Mouse (Mus musculus) MEL-GATA-1-ER (cell line): ENCODE results near the gene Stim2.

Experiments
- DNase-seq: peaks from one replicate; pipeline ENCODE4 v3.0.0-alpha.2; 2012; ENCODE audit warnings: low read depth; ENCODE audit errors: extremely low read depth

Gene Stim2

DNA sequence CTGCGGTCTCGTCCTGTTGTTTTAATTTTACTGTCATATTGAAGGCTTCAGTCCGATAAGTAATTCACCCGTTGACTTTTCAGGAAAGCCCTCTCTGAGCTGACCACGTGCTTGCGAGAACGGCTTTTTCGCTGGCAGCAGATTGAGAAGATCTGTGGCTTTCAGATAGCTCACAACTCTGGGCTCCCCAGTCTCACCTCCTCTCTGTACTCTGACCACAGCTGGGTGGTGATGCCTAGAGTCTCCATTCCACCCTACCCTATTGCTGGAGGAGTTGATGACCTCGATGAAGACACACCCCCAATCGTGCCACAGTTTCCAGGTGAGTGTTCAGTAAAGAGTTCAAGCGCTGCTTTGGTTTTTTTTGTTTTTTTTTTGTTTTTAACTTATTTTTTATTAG lies 112.5 kb downstream of the Stim2 start:
- no peak for DNase-seq

DNA sequence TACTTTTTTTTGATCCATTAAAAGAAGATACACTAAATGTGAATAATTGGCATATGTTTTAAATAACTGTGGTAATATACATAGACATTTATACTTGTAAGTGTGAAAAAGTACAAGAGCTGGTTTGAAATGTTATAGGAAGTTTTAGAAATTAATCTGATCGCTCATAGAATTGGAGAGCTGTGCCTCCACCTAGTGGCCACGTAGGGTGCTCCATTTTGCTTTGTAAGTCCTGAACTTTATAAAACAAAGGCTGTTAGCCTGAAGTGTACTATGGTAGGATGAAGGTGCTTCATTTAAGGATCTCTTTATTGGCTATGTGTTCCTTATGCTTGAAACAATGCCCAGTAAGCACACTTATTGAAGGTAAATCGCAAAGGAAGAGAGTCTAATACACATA lies 115.0 kb downstream of the Stim2 start:
- DNase-seq: peak; percentile 45

DNA sequence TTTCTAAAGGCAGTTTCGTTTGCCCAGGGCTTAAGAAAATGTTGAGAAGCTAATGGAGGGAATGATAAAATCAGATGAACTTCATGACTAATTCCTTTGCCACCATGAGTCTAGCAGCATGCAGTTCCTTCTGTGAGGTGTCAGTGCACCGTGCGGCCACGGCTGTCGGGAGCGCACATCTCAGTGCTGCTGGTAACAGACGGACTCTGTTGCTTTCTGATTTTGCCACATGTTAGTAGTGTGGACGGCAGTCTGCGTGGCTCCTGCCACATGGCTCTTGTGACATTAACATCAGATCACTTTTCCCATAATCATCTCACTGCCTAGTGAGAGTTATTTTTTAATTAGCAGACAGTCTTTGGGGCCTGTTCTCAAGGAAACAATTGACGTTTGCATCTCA lies 118.2 kb downstream of the Stim2 start:
- no peak for DNase-seq

DNA sequence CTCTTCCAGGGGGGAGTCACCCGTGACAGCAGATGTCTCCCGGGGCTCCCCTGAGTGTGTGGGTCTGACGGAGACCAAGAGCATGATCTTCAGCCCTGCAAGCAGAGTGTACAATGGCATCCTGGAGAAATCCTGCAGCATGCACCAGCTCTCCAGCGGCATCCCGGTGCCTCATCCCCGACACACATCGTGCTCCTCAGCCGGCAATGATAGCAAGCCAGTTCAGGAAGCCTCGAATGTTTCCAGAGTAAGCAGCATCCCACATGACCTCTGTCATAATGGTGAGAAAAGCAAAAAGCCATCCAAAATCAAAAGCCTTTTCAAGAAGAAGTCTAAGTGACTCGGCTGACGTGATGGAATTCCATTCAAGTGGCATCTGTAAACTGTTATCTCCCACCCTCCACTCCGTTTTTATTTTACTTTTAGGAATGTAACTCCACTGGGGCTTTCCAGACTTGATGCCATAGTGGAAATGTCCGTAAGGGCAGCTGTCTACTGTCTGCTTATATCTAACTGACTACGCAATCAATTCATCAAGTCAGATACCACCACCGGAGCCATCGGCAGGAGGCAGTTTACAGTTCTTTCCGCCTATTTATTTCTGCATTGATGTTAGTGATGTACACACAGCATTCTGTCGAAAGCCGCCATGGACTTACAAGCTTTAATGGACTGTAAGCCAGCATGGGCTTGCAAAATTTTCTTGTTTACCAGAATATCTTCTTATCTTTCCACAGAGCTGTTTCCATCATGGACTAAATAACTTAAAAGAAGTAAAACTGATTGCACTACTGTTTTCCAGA lies 120.3 kb downstream of the Stim2 start:
- DNase-seq: no peak

DNA sequence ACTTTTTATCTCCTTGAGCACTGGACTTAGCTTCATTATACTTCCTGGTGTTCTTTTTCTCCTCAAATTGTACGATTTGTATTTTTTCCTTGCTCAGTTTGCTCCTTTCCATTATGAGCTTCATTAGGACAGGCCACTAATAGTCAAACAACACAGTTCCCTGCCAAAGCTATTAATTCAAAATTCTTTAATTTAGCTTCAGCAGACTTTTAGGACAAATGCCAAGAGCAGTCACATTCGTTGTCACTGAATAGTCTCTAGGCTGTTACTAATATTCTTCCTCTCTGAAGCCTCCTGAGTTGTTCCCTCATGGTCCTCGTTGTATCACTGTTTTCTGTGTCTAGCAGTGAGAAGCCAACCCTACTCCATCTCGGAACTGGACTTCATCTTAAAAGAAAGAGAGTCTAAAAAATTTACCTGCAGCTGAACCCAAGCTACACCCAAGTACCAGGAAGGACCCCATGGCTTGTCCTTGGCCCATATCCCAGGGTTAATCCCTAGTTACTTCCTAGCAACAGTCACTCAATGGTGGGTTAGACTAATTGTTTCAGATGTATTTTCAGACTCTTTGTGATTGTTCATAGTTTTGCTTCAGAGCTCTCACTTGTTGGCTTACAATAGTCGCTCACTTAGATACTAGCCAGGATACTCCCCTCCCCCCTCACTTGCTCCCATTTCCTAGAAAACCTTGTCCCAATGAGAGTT lies 149.9 kb downstream of the Stim2 start:
- DNase-seq: no peak

DNA sequence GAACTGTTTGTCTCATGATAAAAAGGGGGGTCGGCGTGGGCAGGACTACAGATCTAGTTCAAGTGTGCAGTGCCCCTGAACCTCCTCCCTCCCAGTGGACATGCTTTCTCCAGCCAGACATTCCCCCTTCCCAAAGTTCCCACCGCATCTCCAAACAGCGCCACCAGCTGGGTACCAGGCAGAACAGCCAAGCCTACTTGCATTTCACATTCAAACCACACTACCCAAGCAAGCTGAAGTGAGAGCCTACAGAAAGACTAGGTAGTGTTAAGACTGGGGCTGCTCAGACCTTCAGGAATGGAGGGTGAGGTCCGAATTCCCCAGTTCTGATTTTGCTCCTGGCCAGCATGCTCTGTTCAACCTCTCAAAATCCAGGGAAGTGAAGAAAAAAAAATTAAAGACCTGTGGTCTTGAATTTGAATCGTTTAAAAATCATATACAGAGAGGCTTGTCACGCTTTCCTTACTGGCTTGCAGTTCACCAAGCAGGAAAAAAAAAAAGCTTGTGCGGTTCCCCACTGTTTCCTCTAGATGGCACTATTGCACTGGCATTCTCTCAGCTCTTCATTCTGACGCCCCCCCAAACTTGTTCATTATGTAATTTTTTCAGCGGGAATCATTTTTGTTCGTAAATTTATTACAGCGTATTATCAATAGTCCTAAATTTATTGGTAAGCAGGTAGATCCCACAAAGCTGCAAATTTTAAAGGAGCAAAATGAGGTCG lies 156.4 kb downstream of the Stim2 start:
- peak; percentile 52 for DNase-seq

DNA sequence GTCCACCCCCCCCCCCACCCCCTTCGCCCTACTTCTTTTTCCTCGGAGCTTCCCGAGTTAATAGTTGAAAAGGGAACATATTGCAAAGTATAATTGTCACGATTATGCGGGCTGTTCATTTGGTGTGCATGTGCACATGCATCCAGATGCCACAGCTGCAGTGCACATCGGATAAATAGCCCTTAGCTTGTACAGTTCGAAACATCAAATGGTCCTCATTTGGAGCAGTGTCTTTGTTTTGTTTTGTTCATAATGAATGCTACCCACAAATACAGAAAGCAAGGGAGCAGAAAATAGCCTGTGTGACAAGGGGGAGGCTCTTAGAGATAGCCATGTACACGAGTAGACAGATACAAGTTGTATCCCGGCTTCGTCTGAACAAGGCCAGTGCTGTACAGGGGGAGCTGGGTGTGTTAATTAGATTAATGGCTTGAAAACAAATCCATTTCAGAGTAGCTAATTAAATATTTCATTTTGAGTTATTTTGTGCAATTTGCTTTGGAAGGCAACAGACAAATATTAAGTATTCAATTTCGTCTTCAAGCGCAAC lies 157.0 kb downstream of the Stim2 start:
- DNase-seq: peak; percentile 2

DNA sequence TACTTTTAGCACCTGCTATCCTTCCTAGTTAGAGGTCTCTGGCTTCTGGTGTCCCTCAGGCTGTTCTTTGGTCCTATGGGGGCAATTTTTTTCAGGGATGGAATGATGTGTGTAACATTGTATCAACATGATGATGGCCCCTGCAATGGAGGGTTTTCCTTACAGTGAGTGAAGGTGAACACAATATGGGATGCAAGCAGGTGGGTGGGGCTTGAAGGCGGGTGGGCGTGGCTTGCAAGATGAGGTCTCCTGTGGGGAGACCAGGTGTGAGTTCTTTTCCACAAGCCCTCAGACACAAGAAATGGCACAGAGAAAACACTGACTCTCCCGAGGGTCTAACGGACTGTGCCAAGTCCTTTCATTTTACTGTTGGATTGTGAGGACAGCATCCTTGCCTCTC lies 157.6 kb downstream of the Stim2 start:
- no peak for DNase-seq

DNA sequence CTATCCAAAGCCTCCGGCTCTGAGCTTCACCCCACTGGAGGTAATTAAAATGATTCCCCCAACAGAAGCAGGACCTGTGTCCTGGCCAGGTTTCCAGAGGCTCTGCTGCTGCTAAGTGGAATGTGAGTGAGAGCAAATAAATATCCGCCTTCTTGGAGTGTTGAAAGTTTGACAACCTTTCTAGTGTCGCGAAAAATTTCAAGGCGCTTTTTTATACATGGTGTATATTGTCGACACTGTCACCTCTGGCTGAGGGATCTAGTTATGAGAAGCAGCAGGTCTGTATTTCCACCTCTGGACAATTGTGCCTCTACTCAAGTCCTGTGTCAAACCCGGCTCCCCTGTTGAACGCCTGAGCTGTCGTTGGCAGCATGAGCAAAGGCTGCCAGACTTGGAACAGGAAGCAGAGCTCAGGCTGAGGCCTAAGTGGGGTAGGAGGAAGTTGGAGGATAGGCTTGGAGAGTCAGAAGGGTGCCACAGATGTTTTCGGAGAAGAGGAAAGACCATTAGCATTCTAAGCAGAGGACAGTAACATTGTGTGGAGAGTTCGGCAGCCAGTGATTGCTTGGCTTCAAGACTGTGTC lies 158.7 kb downstream of the Stim2 start:
- no peak for DNase-seq

DNA sequence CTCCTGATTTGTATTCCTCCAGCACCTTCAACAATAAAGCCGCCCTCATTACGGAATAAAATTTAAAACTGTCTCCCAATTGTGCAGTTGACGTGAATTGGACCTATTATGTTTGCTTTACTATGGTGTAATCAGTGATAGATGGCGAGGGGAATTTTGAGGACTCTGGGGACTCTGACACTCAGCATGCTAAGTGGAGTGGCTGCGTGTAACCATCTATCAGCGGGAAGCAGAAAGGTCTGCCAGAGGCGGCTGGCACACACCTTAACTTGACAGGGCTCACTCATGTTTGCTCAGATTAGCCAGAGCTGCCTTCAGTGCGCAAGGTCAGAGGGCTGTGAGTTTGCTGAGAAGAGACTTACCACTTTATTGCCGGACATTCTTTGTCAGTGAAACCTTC lies 159.9 kb downstream of the Stim2 start:
- DNase-seq: no peak

DNA sequence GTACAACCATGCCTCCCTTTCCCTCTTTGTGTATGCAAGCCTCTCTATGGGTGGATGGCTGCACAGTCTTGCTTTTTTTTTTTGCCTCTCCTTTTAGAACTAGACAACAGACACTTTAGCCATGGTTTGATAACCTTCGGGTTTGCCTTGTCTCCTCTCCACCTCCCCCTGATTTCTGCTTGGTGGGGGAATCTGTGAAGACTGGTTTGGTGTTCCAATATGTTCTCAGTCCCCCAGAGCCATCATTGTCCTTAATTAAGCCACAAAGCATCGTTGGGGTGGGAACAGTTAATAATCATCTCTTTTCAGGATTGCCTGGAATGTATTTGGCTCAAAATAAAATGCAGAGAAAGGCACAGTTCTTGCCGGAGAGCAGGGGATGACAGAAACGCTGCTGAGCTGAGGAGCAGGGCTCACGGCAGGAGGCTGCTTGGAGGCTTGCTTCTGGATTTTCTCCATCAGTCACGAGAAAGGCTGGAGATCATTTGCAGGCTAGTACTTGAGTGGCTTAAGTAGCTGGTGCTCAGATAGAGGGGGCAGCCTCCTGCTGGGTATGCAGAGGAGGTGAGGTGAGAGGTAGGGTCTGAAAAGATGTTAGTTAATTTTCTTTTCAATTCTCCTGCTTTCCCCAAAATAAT lies 161.0 kb downstream of the Stim2 start:
- no peak for DNase-seq

DNA sequence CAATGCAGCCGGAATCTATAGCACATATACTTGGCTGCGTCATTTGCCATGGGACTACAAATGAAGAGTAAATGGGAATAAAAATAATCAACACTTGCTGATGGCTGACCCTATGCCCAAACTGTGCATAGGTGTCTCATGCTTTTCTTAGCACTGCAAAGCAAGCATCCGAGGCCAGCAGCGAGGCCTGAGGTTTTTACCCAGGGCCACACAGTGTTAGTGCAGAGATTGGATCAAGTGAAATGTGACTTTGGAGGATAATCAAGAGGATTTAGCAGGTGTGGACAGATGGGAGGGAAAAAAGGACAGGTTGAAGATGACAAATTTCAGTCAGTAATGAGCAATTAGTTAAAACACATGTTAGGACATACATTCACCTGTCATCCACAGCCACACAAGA lies 162.3 kb downstream of the Stim2 start:
- DNase-seq: no peak

DNA sequence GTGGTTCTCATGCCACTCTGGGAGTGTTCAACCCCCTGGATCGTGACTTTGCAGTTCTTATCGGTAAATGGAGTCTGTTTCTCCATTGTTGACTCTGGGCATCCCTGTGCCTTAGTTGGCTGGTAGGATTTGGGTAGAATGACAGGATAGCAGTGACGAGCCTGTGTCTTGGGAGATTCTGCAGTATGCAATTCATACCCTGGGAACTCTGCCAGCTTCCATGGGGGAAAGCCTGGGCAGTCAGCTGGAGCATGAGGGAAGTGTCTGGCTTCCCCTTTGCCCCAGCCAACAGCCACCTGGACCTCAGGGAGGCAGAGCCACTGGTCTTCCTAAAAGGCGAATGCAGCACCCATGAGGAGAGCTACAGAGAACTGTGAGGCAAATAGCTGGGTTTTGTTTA lies 165.6 kb downstream of the Stim2 start:
- no peak for DNase-seq
